Mouse (Mus musculus): Measurements from ENCODE around the gene Strn3.

The Strn3 gene

GRCm38 (mm10) chr12:51691845-51692632 lies at the start of gene Strn3:
Strn3 (minus strand) TSS chr12:51691897.
- Histone ChIP-seq H3K27me3 (ENCODE audit: control insufficient read depth, insufficient read depth, low read length, poor library complexity, severe bottlenecking) (no peaks in the 10 kb centered on the region), H3K36me3 (ENCODE audit: control insufficient read depth, insufficient read depth, low read length, poor library complexity, severe bottlenecking) (no peaks in the 10 kb centered on the region; the same call in 1 of the 2 replicates)
- DNase-seq (ENCODE audit: low read depth, low spot score): peak; percentile 96

DNA sequence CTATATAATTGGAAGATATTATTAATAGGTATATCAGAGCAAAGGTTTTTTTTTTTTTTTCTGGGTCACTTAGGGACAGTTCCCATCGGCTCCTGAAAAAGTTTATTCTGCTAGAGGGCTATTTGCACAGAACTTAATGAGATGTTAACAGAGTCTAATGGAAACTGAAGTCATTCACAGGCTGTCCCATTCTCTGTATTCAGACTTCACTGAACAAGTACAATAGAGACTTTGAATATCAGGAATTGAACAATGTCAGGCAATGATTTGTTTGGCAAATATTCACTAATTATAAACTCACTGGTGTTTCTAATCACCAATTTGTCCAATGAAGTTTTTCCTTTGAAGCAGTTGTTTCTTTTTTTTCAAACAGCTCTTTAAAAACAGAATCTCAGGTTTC lies 45.1 kb upstream of the Strn3 start:
- Histone ChIP-seq H3K36me3 (ENCODE audit: control insufficient read depth, insufficient read depth, low read length, poor library complexity, severe bottlenecking) (no peaks in the 10 kb centered on the region), H3K27me3 (ENCODE audit: control insufficient read depth, insufficient read depth, low read length, poor library complexity, severe bottlenecking) (no peaks in the 10 kb centered on the region)
- no peak for DNase-seq (ENCODE audit: low read depth, low spot score)

- Histone ChIP-seq H3K36me3 (ENCODE audit: control insufficient read depth, insufficient read depth, low read length, poor library complexity, severe bottlenecking) (no peaks in the 10 kb centered on the region), H3K27me3 (ENCODE audit: control insufficient read depth, insufficient read depth, low read length, poor library complexity, severe bottlenecking) (no peaks in the 10 kb centered on the region)
- no peak for DNase-seq (ENCODE audit: low read depth, low spot score)
These were observed 44.7 kb upstream of the Strn3 start for GRCm38 (mm10) chr12:51736381-51736780.

DNA sequence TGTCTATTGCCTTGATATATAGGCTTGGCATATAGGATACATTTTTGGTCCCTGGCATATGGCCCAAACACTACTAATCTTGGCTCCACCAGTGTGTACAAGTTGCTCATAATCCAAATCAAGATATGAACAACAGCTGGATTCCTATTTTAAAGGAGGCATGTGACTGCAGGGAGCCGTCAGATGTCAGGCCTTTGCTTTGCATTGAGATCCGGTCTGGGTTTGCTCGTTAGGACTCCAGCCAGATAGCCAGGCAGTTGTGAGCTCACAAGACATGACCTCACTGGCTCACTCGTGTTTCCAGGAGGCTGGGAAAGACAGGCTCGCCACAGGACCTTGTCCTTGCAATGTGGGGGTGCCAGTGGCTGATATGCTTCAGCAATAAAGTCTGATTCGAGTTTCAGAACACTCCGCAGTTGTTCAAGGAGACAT lies 44.2 kb upstream of the Strn3 start:
- no peak for DNase-seq (ENCODE audit: low read depth, low spot score)
- no peaks in the 10 kb centered on the region for H3K27me3 ChIP-seq (ENCODE audit: control insufficient read depth, insufficient read depth, low read length, poor library complexity, severe bottlenecking)
- no peaks in the 10 kb centered on the region for H3K36me3 ChIP-seq (ENCODE audit: control insufficient read depth, insufficient read depth, low read length, poor library complexity, severe bottlenecking)

DNA sequence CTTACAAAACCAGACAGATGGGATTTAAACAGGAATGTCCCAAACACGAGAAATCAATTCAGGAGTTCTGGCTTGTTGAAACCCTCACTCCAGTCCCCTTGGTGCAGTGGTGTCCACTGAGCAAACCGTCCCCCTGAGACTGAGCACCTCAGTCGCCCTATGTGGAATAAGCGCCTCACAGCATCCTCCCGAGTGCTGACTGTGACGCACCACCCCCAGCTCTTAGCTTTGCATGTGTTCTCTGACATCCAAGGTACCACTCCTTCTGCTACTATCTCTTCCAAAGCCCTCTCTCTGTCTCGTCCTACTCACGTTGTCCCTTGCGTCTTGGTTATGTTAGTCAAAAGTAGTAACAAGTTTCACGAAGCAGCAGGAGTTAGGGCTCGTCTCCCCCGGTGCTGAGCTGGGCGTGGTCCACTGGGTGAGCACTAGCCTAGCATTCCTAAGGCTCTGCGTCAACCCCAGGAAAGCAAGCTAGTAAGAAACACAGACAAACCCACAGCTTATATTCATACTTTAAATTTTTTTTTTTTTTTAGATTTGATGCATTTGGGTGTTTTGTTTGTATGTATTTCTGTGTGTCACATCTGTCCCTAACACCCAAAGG lies 43.0 kb upstream of the Strn3 start:
- H3K36me3 ChIP-seq (ENCODE audit: control insufficient read depth, insufficient read depth, low read length, poor library complexity, severe bottlenecking): no peaks in the 10 kb centered on the region
- no peak for DNase-seq (ENCODE audit: low read depth, low spot score)
- H3K27me3 ChIP-seq (ENCODE audit: control insufficient read depth, insufficient read depth, low read length, poor library complexity, severe bottlenecking): no peaks in the 10 kb centered on the region

GRCm38 (mm10) chr12:51729827-51730226 lies 38.1 kb upstream of the Strn3 start:
- Histone ChIP-seq H3K36me3 (ENCODE audit: control insufficient read depth, insufficient read depth, low read length, poor library complexity, severe bottlenecking) (no peaks in the 10 kb centered on the region), H3K27me3 (ENCODE audit: control insufficient read depth, insufficient read depth, low read length, poor library complexity, severe bottlenecking) (no peaks in the 10 kb centered on the region)

GRCm38 (mm10) chr12:51729058-51729457 lies 37.4 kb upstream of the Strn3 start:
- H3K27me3 ChIP-seq (ENCODE audit: control insufficient read depth, insufficient read depth, low read length, poor library complexity, severe bottlenecking): no peaks in the 10 kb centered on the region
- H3K36me3 ChIP-seq (ENCODE audit: control insufficient read depth, insufficient read depth, low read length, poor library complexity, severe bottlenecking): no peaks in the 10 kb centered on the region
- DNase-seq (ENCODE audit: low read depth, low spot score): no peak

More at GRCm38 (mm10) chr12:51729827-51730226, 38.1 kb upstream of the Strn3 start:
- DNase-seq (ENCODE audit: low read depth, low spot score): no peak

- Histone ChIP-seq H3K27me3 (ENCODE audit: control insufficient read depth, insufficient read depth, low read length, poor library complexity, severe bottlenecking) (no peaks in the 10 kb centered on the region), H3K36me3 (ENCODE audit: control insufficient read depth, insufficient read depth, low read length, poor library complexity, severe bottlenecking) (peaks cover 2% of the 10 kb centered on the region; the same call in 1 of the 2 replicates)
- DNase-seq (ENCODE audit: low read depth, low spot score): no peak
These were observed 30.1 kb upstream of the Strn3 start for GRCm38 (mm10) chr12:51721836-51722235.

- no peaks in the 10 kb centered on the region for H3K27me3 ChIP-seq (ENCODE audit: control insufficient read depth, insufficient read depth, low read length, poor library complexity, severe bottlenecking)
- peaks cover under 1% of the 10 kb centered on the region; the same call in 1 of the 2 replicates for H3K36me3 ChIP-seq (ENCODE audit: control insufficient read depth, insufficient read depth, low read length, poor library complexity, severe bottlenecking)
- DNase-seq (ENCODE audit: low read depth, low spot score): no peak
These were observed 26.9 kb upstream of the Strn3 start for GRCm38 (mm10) chr12:51718617-51719016.

- DNase-seq (ENCODE audit: low read depth, low spot score): no peak
- Histone ChIP-seq H3K36me3 (ENCODE audit: control insufficient read depth, insufficient read depth, low read length, poor library complexity, severe bottlenecking) (no peaks in the 10 kb centered on the region; the same call in 1 of the 2 replicates), H3K27me3 (ENCODE audit: control insufficient read depth, insufficient read depth, low read length, poor library complexity, severe bottlenecking) (no peaks in the 10 kb centered on the region)
These were observed 21.0 kb upstream of the Strn3 start for GRCm38 (mm10) chr12:51712685-51713084.

- Histone ChIP-seq H3K27me3 (ENCODE audit: control insufficient read depth, insufficient read depth, low read length, poor library complexity, severe bottlenecking) (no peaks in the 10 kb centered on the region), H3K36me3 (ENCODE audit: control insufficient read depth, insufficient read depth, low read length, poor library complexity, severe bottlenecking) (no peaks in the 10 kb centered on the region; the same call in none of the 2 replicates)
- DNase-seq (ENCODE audit: low read depth, low spot score): no peak
These were observed 18.5 kb upstream of the Strn3 start for GRCm38 (mm10) chr12:51710154-51710553.

GRCm38 (mm10) chr12:51709741-51710140 lies 18.0 kb upstream of the Strn3 start:
- no peak for DNase-seq (ENCODE audit: low read depth, low spot score)
- no peaks in the 10 kb centered on the region for H3K27me3 ChIP-seq (ENCODE audit: control insufficient read depth, insufficient read depth, low read length, poor library complexity, severe bottlenecking)

GRCm38 (mm10) chr12:51708941-51709686 lies 17.4 kb upstream of the Strn3 start:
- H3K27me3 ChIP-seq (ENCODE audit: control insufficient read depth, insufficient read depth, low read length, poor library complexity, severe bottlenecking): no peaks in the 10 kb centered on the region
- DNase-seq (ENCODE audit: low read depth, low spot score): no peak
- no peaks in the 10 kb centered on the region; the same call in none of the 2 replicates for H3K36me3 ChIP-seq (ENCODE audit: control insufficient read depth, insufficient read depth, low read length, poor library complexity, severe bottlenecking)

More at GRCm38 (mm10) chr12:51709741-51710140, 18.0 kb upstream of the Strn3 start:
- no peaks in the 10 kb centered on the region; the same call in none of the 2 replicates for H3K36me3 ChIP-seq (ENCODE audit: control insufficient read depth, insufficient read depth, low read length, poor library complexity, severe bottlenecking)

DNA sequence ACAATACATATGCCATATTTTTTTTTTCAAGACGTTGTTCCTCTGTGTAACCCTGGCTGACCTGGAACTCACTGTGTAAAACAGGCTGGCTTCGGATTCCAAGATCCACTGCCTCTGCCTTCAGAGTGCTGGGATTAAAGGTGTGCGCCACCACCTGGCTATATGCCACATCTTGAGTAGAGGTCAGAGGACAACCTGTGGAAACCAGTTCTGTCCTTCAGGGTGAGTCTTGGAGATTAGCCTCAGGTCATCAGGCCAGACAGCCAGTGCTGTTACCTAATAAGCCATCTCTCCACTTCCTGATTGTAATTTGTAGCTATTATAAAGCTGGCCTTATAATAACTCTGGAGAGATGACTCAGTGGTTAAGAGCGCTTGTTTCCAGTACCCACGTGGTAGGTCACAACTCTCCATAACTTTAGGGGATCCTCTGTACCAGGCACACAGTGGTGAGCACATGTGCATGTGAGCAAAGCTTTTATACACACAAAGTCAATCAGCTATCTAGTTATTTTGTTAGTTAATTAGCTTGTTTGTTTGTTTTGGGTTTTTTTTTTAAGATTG lies 15.1 kb upstream of the Strn3 start:
- Histone ChIP-seq H3K27me3 (ENCODE audit: control insufficient read depth, insufficient read depth, low read length, poor library complexity, severe bottlenecking) (no peaks in the 10 kb centered on the region), H3K36me3 (ENCODE audit: control insufficient read depth, insufficient read depth, low read length, poor library complexity, severe bottlenecking) (no peaks in the 10 kb centered on the region; the same call in none of the 2 replicates)
- no peak for DNase-seq (ENCODE audit: low read depth, low spot score)

All from splenic B cell, adult 2 months (primary cell).